Mouse (Mus musculus) gastrocnemius, postnatal 25 days (tissue): ENCODE data around the gene Trim26. TPM values are rescaled to one million over a fixed set of nuclear protein-coding genes. Genes with fewer than 3 reads are reported as not detected.
"Not testable (repeated sequence)": the region's sequence is repeated elsewhere in the genome, so short reads cannot be mapped to it uniquely, and the experiment has no call there.

Source experiments
- DNase-seq: peaks from one replicate; pipeline ENCODE4 v3.0.0; 2022
- total RNA-seq, 2 experiments: library from RNA; stranded (reverse); gene quantifications; 1 replicate in 1 of 2; 2 replicates in 1 of 2; pipeline ENCODE4 v1.2.3; 2021

The Trim26 gene
- total RNA-seq, 2 experiments from 2014 or later: 15.2 to 16.7 TPM

- no peak for DNase-seq
These were observed 14.7 kb downstream of the Trim26 start for GRCm38 (mm10) chr17:36851627-36852026.

DNA sequence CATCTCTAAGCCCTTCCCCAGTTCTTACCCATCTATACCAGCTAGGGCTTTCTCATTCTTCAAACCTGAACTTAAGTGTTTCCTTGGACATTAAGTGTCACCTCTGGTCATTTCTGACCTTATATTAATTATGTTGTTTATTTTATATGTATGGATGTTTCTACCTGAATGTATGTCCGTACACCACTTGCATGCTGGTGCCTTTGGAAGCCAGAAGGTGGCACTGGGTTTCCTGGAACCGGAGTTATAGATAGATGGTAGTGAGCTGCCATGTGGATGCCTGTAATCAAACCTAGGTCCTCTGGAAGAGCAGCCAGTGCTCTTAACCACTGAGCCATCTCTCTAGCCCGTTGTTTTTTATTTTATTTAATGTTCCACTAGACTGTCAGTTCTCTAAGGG, 18.6 kb downstream of the Trim26 start:
- no peak for DNase-seq

- no peak for DNase-seq
These were observed 19.3 kb downstream of the Trim26 start for GRCm38 (mm10) chr17:36856236-36856635.

DNA sequence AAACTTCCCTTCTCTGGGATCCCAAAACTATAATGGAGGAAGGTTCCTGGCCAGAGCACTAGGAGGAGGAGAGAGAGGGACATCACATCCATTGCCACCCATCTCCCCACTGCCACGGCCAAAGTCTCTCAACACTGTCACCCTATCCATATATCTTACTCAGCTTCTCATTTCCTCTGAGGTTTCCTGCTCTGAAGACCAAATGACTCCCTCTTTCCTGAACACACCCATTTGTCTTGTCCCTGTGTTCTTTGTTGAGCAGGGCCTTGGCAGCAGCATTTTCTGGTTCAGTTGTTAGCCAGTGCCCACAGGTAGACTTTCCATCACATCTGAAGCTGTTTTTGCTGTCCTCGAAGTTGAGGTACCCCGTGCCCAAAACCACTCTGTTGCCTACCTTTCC, 21.2 kb downstream of the Trim26 start:
- DNase-seq: no peak

DNA sequence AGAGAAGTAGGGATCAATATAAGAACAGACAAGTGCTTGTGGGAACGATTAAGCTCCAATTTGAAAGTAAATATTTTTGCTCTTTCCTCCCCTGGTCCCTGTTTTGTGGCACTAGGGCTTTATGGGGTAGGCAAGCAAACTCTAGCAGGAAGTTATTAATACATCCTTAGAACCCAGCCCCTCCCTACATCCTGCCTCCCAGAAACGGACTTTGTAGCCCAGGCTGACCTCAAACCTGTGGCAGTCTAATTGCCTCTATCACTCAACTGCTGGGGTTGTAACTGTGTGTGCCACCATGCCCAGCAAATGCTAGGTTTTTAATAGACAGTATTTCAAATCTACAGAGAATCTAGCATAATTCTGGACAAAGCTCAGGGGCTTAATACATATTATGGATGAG, 24.7 kb downstream of the Trim26 start:
- DNase-seq: no peak

DNA sequence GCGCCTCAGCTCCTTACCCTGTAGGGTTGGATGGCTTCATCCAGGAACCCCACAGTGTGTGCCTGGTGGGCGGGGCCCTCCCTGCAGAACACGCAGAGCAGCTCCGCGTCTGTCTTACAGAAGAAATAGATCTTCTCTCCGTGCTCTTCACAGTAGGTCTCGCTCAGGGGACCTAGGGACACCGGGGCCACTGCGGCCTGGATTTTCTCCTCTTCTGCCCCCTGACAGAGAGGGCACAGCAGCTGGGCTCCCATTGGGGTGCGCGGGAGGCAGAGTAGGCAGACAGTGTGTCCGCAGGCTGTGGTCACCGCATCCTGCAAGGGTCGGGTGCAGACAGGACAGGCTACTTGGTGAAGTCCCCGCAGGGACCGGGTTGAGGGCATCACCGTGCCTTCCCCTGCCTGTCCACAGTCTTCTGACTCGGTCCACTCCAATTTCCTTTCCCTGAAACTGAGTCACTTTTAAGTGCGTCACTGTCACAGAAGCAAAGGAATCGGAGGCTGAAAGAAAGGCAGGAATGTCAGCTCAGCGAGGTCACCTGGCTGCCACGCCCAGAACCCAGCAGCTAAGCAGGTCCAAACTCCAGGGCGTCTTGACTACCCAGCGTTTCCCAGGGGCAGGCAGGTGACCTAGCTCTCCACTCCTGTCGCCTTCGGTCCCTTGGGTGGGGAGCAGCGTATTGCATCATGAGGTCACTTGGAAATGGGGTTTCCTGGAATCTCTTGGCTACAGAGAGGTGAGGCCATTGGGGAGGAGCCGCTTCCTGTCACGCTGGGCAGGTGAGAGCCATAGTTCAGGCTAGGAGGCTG, 30.0 kb downstream of the Trim26 start, which contains the start of gene Trim15:
Gene Trim15, minus strand, starts transcription at position 492 of the 809 bp plus-strand sequence.
- DNase-seq: no peak

DNA sequence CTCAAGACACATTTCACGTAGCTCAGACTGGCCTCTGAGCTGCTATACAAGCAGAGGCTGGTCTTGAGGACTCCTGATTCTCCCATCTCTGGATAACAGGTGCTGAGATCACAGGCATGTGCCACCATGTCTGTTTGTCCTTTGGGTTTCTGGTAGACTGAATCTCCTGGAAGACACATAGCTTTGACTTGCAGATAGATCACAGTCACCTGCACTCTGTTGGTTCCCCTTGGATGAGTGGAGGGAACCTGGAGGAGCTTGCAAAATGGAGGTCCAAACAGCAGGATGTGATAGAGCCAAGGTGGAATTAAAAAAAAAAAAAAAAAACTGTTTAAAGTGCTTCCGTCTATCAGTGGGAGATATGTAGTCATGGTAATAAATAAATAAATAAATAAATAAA, 31.9 kb downstream of the Trim26 start:
- DNase-seq: no peak

GRCm38 (mm10) chr17:36869284-36869954, 32.5 kb downstream of the Trim26 start, which contains the start of gene Trim10:
Gene Trim10 (plus strand): TSS chr17:36869574.
- no peak for DNase-seq

- no peak for DNase-seq
These were observed 33.2 kb downstream of the Trim26 start for GRCm38 (mm10) chr17:36869955-36870810.

GRCm38 (mm10) chr17:36874636-36875035, 37.7 kb downstream of the Trim26 start:
- DNase-seq: no peak

DNA sequence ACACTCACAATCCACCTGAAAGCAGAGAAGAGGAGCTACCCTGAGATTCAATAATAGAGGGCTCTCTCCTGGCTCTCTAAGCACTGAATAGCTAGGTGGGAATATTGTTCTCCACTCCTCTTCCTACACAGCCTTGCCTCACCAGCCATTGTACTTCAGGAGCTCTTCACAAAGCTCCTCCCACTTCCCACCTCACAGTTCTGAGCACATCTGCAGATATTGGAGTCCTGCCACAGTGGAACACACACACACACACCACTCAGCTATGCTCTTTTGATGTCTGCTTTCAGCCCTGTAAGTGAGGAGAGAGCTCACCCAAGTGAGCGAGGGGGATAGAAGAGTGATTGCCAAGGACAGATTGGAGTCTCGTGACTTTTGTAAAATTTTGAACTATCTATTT, 46.4 kb downstream of the Trim26 start:
- DNase-seq: no peak

DNA sequence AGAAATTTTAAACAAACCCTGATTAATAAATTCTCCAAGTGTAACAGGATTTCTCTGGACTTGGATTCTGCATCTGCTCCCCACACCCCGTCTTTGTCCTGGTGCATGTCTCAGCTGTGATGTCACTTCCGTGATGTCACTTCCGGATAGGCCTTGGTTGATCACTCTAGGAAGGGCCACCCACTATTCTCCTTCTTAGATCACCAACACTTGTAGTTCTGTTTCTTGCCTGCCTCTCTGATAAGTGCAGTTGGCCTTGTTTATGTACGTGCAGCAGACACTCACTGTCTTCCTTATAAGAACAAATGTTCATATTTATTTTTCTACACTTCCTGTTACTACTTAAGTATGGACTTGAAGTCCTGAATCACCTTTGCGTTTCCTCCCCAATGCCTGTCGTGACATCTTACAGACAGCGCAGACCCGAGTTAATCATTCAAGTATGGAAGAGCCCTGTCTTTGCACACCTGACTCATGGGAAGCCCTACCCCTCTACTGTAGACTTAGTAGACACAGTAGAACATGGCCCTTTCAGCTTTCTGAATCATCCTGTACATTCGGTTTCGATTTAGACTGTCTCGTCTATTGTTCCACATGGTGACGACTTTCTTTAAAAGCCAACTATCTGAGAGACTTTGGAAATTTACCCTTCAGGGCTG, 48.3 kb downstream of the Trim26 start:
- no peak for DNase-seq

DNA sequence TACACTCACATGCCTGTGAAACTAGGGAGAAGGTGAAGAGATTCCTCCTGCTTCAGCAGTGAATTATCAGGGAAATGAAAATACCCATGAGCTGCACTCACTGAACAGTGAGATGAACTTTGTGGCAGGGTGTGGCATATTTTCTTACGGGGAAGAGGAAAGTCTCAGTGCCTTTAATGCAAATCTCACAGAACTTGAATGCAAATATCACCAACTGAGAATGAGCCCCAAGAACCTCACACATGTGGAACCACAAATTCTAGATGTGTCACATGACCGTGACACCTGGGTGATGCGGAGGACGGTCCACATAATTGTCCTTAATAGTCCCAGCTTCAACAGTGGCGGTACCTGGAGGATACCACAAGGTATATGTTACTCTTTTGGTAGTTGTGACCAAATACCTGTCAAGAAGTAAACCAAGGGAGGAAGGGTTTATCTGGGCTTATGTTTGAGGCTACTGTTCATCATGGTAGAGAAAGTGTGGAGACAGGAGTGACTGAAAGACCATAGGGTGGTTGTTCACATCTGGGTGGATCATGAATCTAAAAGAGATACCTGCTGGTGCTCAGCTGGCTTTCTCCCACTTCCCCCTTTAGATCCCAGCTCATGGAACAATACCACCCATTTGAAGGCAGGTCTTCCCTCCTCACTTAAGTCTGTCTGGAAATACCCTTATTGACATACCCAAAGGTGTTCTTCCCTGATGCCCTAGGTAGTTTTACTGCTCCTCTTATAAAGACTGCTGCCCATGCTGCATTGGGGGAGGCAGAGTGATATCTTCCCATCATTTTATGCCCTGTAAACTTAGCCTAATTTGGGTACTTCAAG, 53.4 kb downstream of the Trim26 start, which contains the start of gene Trim40:
Gene Trim40, minus strand, starts transcription at position 51 of the 831 bp plus-strand sequence.
- no peak for DNase-seq

GRCm38 (mm10) chr17:36891496-36891895, 54.6 kb downstream of the Trim26 start:
- not testable (repeated sequence) for DNase-seq

DNA sequence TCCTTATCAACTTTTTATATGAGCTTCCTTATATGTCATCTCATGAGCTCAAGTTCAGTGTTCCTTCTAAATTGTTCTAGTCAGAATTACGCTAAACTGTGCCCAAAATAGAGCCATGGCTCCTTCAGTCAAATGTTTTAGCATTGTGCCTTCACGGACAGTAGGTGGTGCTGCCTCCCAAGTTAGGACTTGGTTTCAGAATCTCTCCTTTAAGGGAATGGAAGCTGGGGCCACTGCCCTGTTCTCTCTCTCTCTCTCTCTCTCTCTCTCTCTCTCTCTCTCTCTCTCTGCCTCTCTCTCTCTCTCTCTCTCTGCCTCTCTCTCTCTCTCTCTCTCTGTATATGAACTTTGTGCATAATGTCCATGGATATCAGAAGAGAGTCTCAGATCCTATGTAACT, 55.4 kb downstream of the Trim26 start:
- DNase-seq: no peak

DNA sequence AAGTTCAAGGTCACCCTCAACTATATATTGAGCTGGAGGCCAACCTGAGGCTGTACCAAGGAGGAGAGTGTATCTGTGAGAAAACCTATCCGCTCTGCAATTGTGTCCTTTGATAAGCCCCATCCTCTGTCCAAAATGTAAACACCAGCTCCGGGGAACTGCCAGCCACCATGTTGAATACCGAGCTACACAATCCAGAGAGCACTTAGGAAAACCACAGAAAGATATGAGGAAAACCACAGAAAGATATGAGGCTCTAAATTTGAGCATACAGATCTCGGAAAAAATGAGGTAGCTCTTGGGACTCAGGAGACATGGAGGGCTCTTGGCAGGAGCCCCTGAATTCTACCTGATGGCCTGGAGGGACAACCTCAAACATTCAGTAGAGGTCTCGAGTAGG, 56.5 kb downstream of the Trim26 start:
- no peak for DNase-seq

- DNase-seq: no peak
These were observed 59.6 kb downstream of the Trim26 start for GRCm38 (mm10) chr17:36896583-36896982.

GRCm38 (mm10) chr17:36897065-36897464, 60.1 kb downstream of the Trim26 start:
- DNase-seq: no peak

DNA sequence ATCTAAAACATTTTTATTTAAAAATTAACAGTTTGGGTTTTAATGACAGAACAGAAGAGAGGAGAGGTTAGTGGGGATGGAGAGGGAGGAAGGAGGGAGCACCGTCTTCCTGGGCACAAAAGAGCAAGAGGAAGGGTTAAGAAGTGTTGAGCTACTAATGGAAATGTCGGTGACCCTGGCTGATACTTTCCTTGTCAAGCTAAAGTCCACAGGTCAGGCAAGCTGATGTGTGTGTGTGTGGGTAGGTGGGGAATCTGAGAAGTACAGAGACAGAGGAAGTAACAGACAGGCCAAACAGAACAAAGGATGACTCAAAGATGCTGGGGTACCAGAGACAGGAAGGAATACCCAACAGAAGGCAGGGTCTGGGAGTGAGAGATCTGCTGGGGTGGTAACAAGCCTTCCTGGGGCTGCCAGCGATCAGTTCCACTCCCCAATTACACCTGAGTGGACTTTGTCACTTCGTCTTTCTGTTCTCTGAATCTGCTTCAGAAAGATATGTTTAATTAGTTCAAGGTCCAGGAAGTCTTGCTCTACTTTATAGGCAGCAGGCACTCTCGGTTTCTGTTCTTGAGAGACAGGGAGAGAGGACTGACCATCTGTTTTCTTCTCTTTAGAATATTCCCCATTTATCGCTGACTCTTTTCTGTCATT, 60.7 kb downstream of the Trim26 start, which contains the start of gene Trim31:
Gene Trim31, plus strand, starts transcription at position 567 of the 654 bp plus-strand sequence.
- no peak for DNase-seq

GRCm38 (mm10) chr17:36899376-36899775, 62.4 kb downstream of the Trim26 start:
- DNase-seq: no peak
